Mouse (Mus musculus) small intestine, adult 2 months (tissue): ENCODE measurements around the gene Vcpkmt. TPM values are rescaled to one million over a fixed set of nuclear protein-coding genes. Genes with fewer than 3 reads are reported as not detected.
A peak's percentile ranks its signal among the peaks of the same experiment; 100 is the strongest.

Experiments used
- H3K27ac ChIP-seq: fragments of 200-500 bp; 2 replicates; pipeline ENCODE4 v1.5.1; 2012; ENCODE audit warnings: low read depth, low read length, control low read depth, inconsistent platforms; ENCODE audit not compliant: insufficient read depth
- H3K27me3 ChIP-seq: fragments of 200-500 bp; 2 replicates; pipeline ENCODE4 v1.6.1; 2012; ENCODE audit warnings: mild to moderate bottlenecking, moderate library complexity, low read length, inconsistent platforms; ENCODE audit not compliant: control insufficient read depth, insufficient read depth
- H3K36me3 ChIP-seq: fragments of 200-500 bp; 2 replicates; pipeline ENCODE4 v1.6.1; 2012; ENCODE audit warnings: mild to moderate bottlenecking, low read length, control low read depth, inconsistent platforms; ENCODE audit not compliant: control insufficient read depth, insufficient read depth
- H3K4me1 ChIP-seq: fragments of 200-500 bp; 2 replicates; pipeline ENCODE4 v1.6.1; 2012; ENCODE audit warnings: low read length, inconsistent platforms, mixed read lengths; ENCODE audit not compliant: control insufficient read depth, insufficient read depth, insufficient read length
- H3K4me3 ChIP-seq: fragments of 200-500 bp; 2 replicates; pipeline ENCODE4 v1.5.1; 2012; ENCODE audit warnings: low read depth, mild to moderate bottlenecking, control low read depth, inconsistent platforms, low read length, moderate library complexity
- CTCF ChIP-seq: fragments of 200-500 bp; IDR thresholded peaks from 2 replicates; pipeline ENCODE4 v1.5.1; 2012; ENCODE audit warnings: low read depth, mild to moderate bottlenecking, control low read depth, inconsistent platforms, low read length, moderate library complexity, mixed read lengths; ENCODE audit not compliant: insufficient replicate concordance, insufficient read length; ENCODE audit errors: extremely low read depth
- POLR2A ChIP-seq: fragments of 200-500 bp; IDR thresholded peaks from 2 replicates; pipeline ENCODE4 v1.6.1; 2012; ENCODE audit warnings: low read depth, mild to moderate bottlenecking, control low read depth, inconsistent platforms, low read length, moderate library complexity
- WGBS: fragments of 180-500 bp; shearing (Covaris S2); methylation state at CpG from one replicate; pipeline ENCODE4 v1.1.7; 2018; 5-methylcytosine and 5-hydroxymethylcytosine counted together
- polyA plus RNA-seq: library from polyadenylated mRNA; depleted of rRNA; stranded (reverse); fragments of >200 nt; gene quantifications from 2 replicates; pipeline ENCODE4 v1.2.3, GENCODE M21; 2012

The Vcpkmt gene
- polyA plus RNA-seq, 1 experiment: 7.6 TPM

- TF ChIP-seq CTCF (no peak), POLR2A (0 out of 2 replicates have a peak, but pooled peaks have one; percentile 12)
- Histone ChIP-seq H3K36me3 (no peaks in the 10 kb centered on the region), H3K4me1 (peaks cover 20% of the 10 kb centered on the region), H3K27ac (peak overlapping the region; percentile 84), H3K4me3 (peak overlapping the region; percentile 52), H3K27me3 (no peaks in the 10 kb centered on the region)
- 3% methylated on average over 19 of the region's 19 CpGs for WGBS
Measured at GRCm38 (mm10) chr12:69537675-69538361, 45.0 kb downstream of the Vcpkmt start.

GRCm38 (mm10) chr12:69537243-69537674 is 45.6 kb downstream of the Vcpkmt start:
- Histone ChIP-seq H3K4me3 (peak overlapping the region; percentile 52), H3K4me1 (peaks cover 20% of the 10 kb centered on the region), H3K36me3 (no peaks in the 10 kb centered on the region), H3K27me3 (no peaks in the 10 kb centered on the region), H3K27ac (peak overlapping the region; percentile 84)
- TF ChIP-seq CTCF (no peak), POLR2A (no peak)
- WGBS: 15% methylated on average over 10 of the region's 10 CpGs

GRCm38 (mm10) chr12:69536616-69537242 is 46.1 kb downstream of the Vcpkmt start:
- Histone ChIP-seq H3K36me3 (no peaks in the 10 kb centered on the region), H3K27ac (peak overlapping the region; percentile 84), H3K27me3 (no peaks in the 10 kb centered on the region), H3K4me3 (no peak overlapping the region), H3K4me1 (peaks cover 22% of the 10 kb centered on the region)
- no peak for TF ChIP-seq CTCF
- TF ChIP-seq POLR2A: no peak
- WGBS: 72% methylated on average over 10 of the region's 10 CpGs

- H3K4me3 ChIP-seq: no peak overlapping the region
- 67% methylated on average over 5 of the region's 5 CpGs for WGBS
- TF ChIP-seq POLR2A (no peak), CTCF (no peak)
- peaks cover 11% of the 10 kb centered on the region for H3K4me1 ChIP-seq
- no peak overlapping the region for H3K27ac ChIP-seq
- no peaks in the 10 kb centered on the region for H3K27me3 ChIP-seq
- H3K36me3 ChIP-seq: no peaks in the 10 kb centered on the region
Measured at GRCm38 (mm10) chr12:69533237-69533636, 49.6 kb downstream of the Vcpkmt start.

GRCm38 (mm10) chr12:69532530-69532929 is 50.3 kb downstream of the Vcpkmt start:
- TF ChIP-seq POLR2A: no peak
- no peak for TF ChIP-seq CTCF
- Histone ChIP-seq H3K27me3 (no peaks in the 10 kb centered on the region), H3K27ac (no peak overlapping the region), H3K36me3 (no peaks in the 10 kb centered on the region), H3K4me3 (no peak overlapping the region), H3K4me1 (peaks cover 10% of the 10 kb centered on the region)
- WGBS: 88% methylated on average over 3 of the region's 3 CpGs

- TF ChIP-seq POLR2A (no peak), CTCF (no peak)
- Histone ChIP-seq H3K36me3 (no peaks in the 10 kb centered on the region), H3K27me3 (no peaks in the 10 kb centered on the region), H3K4me1 (peaks cover 8% of the 10 kb centered on the region), H3K27ac (no peak overlapping the region; the same call in 1 of the 2 replicates), H3K4me3 (no peak overlapping the region)
- WGBS: 86% methylated on average over 4 of the region's 4 CpGs
Measured at GRCm38 (mm10) chr12:69532091-69532490, 50.7 kb downstream of the Vcpkmt start.

GRCm38 (mm10) chr12:69529694-69530403 is 53.0 kb downstream of the Vcpkmt start:
- WGBS: 72% methylated on average over 13 of the region's 13 CpGs
- Histone ChIP-seq H3K27me3 (no peaks in the 10 kb centered on the region), H3K4me3 (no peak overlapping the region), H3K4me1 (peaks cover 8% of the 10 kb centered on the region; the same call in 1 of the 2 replicates), H3K36me3 (no peaks in the 10 kb centered on the region), H3K27ac (peak overlapping the region; percentile 41; the same call in 1 of the 2 replicates)
- TF ChIP-seq CTCF (no peak), POLR2A (no peak)
